Mouse (Mus musculus): ENCODE measurements around the gene Zfp217.

GRCm38 (mm10) chr2:170155089-170155740, 7.3 kb upstream of the Zfp217 start:
- no peak for TF ChIP-seq CTCF (IDR thresholded peaks at IDR 0.05; ENCODE audit: borderline replicate concordance, insufficient read depth, low read depth, low read length)
- TF ChIP-seq POLR2A (IDR thresholded peaks at IDR 0.05; ENCODE audit: borderline replicate concordance, insufficient read depth, low read length) = no peak
